Mouse (Mus musculus) right cerebral cortex, postnatal 25 days (tissue): Measurements from ENCODE around the gene Gm20219.
"Not testable (repeated sequence)": the region's sequence is repeated elsewhere in the genome, so short reads cannot be mapped to it uniquely, and the experiment has no call there.

Source experiments
- DNase-seq: peaks from one replicate; pipeline ENCODE4 v3.0.0; 2022

The Gm20219 gene

DNA sequence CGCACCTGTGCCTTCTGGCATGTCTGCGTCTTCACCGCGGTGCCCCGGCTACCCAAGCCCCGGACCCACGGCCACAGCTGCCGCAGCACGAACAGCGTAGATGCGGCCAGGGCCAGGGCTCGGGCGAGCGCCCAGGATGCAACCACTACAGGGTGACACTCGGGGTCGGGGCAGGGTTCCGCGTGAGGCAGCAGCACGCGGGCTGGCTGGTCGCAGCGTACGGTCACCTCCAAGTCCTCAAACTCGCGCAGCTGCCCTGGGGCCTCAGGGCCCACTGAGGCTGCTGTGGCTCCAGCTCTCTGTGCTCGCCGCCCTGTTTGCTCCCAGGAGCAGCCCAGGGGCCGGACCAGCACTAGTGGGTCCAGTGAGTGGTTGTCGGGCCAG, 42.5 kb downstream of the Gm20219 start:
- no peak for DNase-seq

- DNase-seq, result no peak
Measured at GRCm38 (mm10) chr17:56510970-56511706, 43.0 kb downstream of the Gm20219 start.

DNA sequence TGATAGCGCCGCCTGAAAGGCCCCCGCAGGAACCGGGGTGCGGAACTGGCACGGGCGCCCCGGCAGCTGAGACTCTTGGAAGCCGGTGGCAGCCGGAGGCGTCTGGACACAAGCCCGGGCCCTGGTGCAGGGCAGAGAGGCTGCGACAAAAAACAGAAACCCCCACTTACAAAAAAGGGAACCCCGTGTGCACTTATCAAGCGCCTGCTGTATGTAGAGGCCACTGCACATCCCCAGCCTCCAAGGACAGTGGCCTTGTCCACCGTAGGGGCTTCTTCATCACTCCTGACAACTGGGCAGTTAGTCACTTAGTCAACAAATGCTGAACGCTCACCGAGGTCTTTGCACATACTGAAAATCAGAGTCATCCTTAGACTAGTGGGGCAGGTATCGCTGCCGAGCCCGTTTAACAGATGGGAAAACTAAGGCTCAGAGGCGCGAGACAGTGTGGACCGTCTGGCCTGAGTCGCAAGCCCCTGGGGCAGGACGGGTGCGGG, 43.7 kb downstream of the Gm20219 start:
- DNase-seq, result peak; percentile 36

DNA sequence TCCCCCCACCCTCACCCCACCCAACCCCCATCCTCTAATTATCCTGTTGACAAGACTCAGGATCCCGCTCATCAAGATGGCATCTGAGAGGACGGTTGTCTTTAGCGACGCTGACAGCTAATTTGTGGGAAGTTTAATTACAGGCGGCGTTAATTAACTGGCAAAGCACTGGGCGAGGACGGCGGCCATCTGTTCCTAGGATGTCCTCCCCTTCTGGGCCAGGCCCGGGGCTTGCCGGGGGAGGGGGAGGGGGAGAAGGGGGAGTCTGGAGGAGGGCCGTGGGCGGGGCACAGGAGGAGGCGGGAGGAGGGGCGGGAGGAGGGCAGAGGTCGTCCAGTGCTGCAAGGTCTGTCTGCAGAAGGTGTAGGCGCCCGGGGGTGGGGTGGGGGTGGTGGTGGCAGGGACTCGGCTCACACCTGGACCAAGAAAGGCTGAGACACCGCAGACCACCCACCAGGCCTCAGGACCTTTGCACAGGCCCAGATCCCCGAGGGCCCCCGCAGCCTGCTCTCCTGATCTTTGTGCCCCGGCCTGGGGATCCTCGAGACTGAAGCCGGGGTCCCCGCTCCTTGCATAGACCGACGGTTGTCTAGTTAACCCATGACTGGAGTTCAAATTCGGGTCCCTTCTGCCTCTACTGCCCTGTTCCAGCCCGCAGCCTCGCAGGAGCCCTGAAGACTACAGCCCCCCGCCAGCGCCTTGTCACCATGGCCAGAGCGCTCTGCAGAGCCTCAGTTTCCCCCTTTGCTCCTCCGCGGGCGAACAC, 44.3 kb downstream of the Gm20219 start:
- DNase-seq, result no peak

DNA sequence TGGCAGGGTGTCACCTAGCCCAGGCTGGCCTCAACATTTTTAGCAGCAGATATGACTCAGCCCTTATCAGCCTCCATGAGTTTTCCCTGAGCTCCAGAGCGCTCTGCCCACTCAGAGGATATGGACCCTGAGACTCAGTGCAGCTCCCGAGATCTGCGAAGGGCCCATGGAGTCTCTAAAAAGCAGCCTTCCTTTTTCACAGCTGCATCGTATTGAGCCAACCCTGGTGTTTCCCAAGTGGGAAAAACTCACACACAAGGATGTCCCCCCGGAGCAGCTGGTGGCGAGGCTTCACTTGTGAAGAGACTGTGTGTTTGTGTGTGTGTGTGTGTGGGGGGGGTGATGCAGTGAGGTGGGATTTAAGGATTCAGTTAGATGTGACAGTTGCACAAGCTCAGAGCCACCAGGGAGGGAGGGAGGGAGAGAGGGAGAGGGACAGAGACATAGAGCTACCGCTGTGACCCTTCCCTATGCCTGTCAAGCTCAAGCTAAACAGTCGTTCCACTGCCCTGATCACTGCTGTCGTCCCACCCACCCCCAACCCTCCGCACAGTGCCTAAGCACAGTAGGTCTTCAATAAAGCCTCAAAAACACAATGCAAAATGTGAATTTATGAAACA, 45.1 kb downstream of the Gm20219 start:
- DNase-seq, result no peak

DNA sequence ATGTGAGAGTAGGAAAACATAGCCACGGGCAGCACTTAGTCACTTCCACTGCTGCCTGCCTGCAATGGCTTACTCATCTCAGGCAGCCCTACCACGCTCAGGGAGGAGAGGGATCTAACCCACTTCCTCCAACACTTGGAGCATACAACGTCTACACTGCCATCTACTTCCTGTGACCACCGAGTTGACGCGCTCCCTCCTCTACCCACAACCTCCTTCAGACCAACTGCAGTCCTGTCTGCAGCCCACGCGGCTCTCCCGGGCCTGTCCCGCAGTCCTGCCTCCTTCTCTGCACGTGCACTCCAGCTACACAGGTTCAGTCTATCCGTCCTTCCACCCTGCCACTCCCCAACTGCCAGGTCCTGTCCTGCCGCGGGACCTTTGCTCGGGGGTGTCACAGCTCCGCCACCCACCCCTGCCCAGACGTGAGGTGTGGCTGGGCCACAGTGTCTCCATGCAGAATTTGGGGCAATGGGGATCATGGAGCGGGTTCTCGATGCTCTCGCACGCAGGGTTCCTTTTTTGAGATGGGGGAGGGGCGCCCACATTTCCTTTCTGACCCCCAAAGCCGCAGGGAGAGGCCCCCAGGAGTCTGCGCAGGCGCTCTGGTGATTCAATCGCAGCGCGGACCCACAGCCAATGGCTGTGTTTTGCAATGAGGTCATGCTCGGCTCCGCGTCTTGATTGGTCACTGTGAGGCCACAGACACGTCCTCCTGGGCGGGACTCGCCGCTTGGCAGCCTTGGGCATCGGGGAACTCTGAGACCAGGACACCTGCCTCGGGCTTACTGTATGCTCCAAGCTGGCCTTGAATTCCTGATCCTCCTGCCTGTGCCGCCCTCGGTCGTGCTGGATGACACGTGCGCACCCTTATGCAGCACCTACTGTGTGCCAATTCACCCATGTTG, 46.8 kb downstream of the Gm20219 start:
- DNase-seq, result peak; percentile 96

GRCm38 (mm10) chr17:56506417-56507065, 47.6 kb downstream of the Gm20219 start:
- DNase-seq, result no peak

GRCm38 (mm10) chr17:56505401-56505800, 48.8 kb downstream of the Gm20219 start:
- no peak for DNase-seq

DNA sequence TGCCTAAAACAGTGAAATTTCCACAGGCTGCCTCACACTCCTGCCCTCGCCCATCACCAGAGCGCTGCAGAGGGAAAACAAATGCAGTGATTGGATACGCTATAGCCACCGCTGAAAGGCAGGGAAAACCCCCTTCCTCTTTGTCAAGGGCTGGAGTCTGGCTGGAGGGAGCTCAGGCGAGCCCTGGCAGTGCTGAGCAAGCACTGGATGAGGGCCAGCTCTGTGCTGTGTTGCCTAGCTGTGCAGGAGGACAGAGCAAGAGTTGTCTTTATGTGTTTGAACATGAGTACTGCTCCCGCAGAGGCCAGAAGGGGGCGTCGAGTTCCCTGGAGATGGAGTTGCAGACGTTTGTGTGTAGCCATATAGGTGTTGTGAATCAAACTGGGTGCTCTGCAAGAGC, 51.7 kb downstream of the Gm20219 start:
- DNase-seq, result peak; percentile 69

- DNase-seq, result not testable (repeated sequence)
Measured at GRCm38 (mm10) chr17:56501635-56502400, 52.4 kb downstream of the Gm20219 start.
